Mouse (Mus musculus): ENCODE measurements around the gene Tmem35b. TPM values are rescaled to one million over a fixed set of nuclear protein-coding genes. Genes with fewer than 3 reads are reported as not detected.

Tmem35b gene
- polyA plus RNA-seq, 1 experiment from 2014 or later = 19.7 TPM

DNA sequence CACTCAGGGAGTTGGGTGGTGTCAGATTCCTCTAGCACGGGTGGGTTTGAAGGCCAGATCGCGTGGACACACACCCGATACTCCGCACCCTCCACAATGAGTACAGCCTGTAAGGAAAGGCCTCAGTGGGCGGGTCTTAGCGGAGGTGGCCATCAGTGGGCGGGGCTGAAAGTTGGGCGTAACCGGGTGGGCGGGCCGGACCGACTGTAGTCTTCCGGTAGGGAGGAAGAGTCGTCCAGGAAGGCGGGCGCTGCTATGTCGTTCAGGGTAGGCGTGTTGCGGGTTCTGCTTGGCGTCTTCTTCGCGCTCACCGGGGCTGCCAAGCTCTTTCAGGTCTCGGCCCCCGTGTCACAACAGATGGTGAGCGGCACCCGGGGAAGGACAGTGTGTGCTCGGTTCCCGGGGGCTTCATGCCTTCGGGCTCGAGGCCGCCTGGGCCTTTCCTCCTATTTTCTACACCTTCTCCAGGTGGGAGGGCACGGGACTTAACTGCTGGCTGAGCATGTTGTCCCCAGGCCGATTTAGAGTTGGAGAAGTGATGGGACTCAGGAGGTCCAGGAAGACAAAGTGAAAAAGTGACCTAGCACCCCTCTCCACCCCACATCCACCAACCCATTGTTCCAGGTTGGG, 2.5 kb downstream of the Tmem35b start:
- 1% methylated on average over 32 of the region's 35 CpGs for WGBS
- Histone ChIP-seq H3K9me3 (ENCODE audit: low read length) (no peaks in the 10 kb centered on the region), H3K27me3 (replicated peaks; ENCODE audit: insufficient read depth, low read length) (no peaks in the 10 kb centered on the region), H3K4me1 (ENCODE audit: insufficient read depth, low read depth, low read length) (no peaks in the 10 kb centered on the region), H3K4me2 (replicated peaks; ENCODE audit: low read depth, low read length) (peak overlapping the region; percentile 86), H3K36me3 (ENCODE audit: insufficient read depth, low read length) (0 out of 2 replicates have a peak, but pooled peaks cover 4% of the 10 kb centered on the region), H3K4me3 (ENCODE audit: low read depth, low read length) (peak overlapping the region; percentile 61), H3K9ac (replicated peaks; ENCODE audit: low read depth) (peak overlapping the region; percentile 66; the same call in 1 of the 2 replicates), H3K27ac (ENCODE audit: low read length) (peak overlapping the region; percentile 57)
- DNase-seq (ENCODE audit: low spot score) (peak; percentile 96), ATAC-seq (peak; percentile 99)
- TF ChIP-seq EP300 (IDR thresholded peaks at IDR 0.05) (no peak), CTCF (IDR thresholded peaks at IDR 0.05) (no peak; the same call in 1 of the 2 replicates)

DNA sequence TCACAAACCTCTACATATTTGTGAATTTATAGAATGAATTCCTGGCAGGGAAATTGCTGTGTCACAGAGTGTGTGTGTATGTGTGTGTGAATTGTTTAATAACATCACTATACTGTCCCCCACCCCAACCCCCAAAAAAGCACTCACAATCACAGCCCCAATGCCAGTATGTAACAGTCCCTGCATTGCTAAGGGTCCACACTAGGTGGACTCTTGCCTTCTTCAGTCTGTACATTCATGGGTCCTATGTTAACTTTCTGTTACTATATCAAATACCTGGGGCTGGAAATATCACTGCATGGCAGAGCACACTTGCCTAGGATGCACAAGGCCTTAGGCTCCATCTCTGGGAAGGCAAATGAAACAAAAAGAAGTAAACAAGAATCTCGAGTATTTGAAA, 11.2 kb downstream of the Tmem35b start:
- WGBS = 14% methylated on average over 1 of the region's 1 CpGs
- no peak for DNase-seq (ENCODE audit: low spot score)
- H3K4me3 ChIP-seq (ENCODE audit: low read depth, low read length) = no peak overlapping the region

DNA sequence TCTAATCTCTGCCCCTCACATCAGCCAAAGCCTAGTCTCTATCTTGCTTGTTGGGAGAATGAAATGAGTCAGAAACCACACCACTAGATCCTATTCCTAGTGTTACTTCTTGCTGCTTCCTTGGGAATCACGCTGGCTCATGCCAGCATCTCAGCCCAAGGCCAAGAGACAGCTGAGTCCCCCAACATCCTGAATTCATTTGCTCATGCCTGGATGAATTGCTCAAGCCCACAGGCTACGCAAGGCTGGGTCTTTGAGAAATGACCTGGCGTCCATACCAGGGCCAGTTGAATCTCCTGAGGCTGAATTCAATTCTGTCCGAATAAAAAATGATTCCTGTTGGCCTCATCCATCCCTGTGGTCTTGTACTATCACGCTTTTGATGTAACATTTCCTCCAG, 14.1 kb downstream of the Tmem35b start:
- H3K4me1 ChIP-seq (ENCODE audit: insufficient read depth, low read depth, low read length) = no peaks in the 10 kb centered on the region
- H3K4me2 ChIP-seq (replicated peaks; ENCODE audit: low read depth, low read length) = no peak overlapping the region
- H3K9ac ChIP-seq (replicated peaks; ENCODE audit: low read depth) = no peak overlapping the region
- no peak overlapping the region for H3K27ac ChIP-seq (ENCODE audit: low read length)
- 79% methylated on average over 5 of the region's 5 CpGs for WGBS
- H3K9me3 ChIP-seq (ENCODE audit: low read length) = no peaks in the 10 kb centered on the region
- ATAC-seq (no peak), DNase-seq (ENCODE audit: low spot score) (no peak)
- H3K27me3 ChIP-seq (replicated peaks; ENCODE audit: insufficient read depth, low read length) = no peaks in the 10 kb centered on the region
- H3K36me3 ChIP-seq (ENCODE audit: insufficient read depth, low read length) = no peaks in the 10 kb centered on the region
- no peak overlapping the region for H3K4me3 ChIP-seq (ENCODE audit: low read depth, low read length)
- no peak for TF ChIP-seq EP300 (IDR thresholded peaks at IDR 0.05)
- no peak for TF ChIP-seq CTCF (IDR thresholded peaks at IDR 0.05)

More for the DNA sequence above, 11.2 kb downstream of the Tmem35b start:
- H3K27me3 ChIP-seq (replicated peaks; ENCODE audit: insufficient read depth, low read length) = no peaks in the 10 kb centered on the region
- H3K27ac ChIP-seq (ENCODE audit: low read length) = no peak overlapping the region
- ATAC-seq = no peak
- no peaks in the 10 kb centered on the region for H3K9me3 ChIP-seq (ENCODE audit: low read length)
- H3K36me3 ChIP-seq (ENCODE audit: insufficient read depth, low read length) = no peaks in the 10 kb centered on the region
- H3K4me2 ChIP-seq (replicated peaks; ENCODE audit: low read depth, low read length) = no peak overlapping the region
- no peak for TF ChIP-seq CTCF (IDR thresholded peaks at IDR 0.05)
- no peak for TF ChIP-seq EP300 (IDR thresholded peaks at IDR 0.05)
- no peaks in the 10 kb centered on the region for H3K4me1 ChIP-seq (ENCODE audit: insufficient read depth, low read depth, low read length)
- no peak overlapping the region for H3K9ac ChIP-seq (replicated peaks; ENCODE audit: low read depth)

DNA sequence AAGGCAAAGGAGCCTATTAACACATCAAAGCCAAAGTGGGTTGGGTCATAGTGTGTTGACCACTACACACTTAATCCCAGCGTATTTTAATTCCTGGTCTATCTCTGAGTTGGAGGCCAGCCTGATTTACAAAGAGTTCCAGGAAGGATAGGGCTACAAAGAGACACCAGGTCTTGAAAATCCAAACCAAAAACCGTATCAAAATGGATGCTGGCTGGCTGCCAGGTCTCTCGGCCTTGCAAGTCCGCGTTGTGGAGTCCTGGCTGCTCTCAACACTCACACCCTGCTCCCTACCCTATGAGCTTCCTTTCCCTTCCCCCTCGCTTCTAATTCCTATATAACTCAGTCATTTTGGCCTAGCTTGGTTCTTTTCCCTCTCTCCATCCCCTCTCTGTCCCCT, 15.0 kb downstream of the Tmem35b start:
- no peak for DNase-seq (ENCODE audit: low spot score)
- ATAC-seq = no peak
- H3K36me3 ChIP-seq (ENCODE audit: insufficient read depth, low read length) = no peaks in the 10 kb centered on the region
- TF ChIP-seq EP300 (IDR thresholded peaks at IDR 0.05) = no peak
- no peak for TF ChIP-seq CTCF (IDR thresholded peaks at IDR 0.05)
- H3K4me1 ChIP-seq (ENCODE audit: insufficient read depth, low read depth, low read length) = no peaks in the 10 kb centered on the region
- 30% methylated on average over 6 of the region's 6 CpGs for WGBS
- H3K4me3 ChIP-seq (ENCODE audit: low read depth, low read length) = no peak overlapping the region
- H3K27ac ChIP-seq (ENCODE audit: low read length) = no peak overlapping the region
- no peaks in the 10 kb centered on the region for H3K27me3 ChIP-seq (replicated peaks; ENCODE audit: insufficient read depth, low read length)
- no peak overlapping the region for H3K9ac ChIP-seq (replicated peaks; ENCODE audit: low read depth)
- no peaks in the 10 kb centered on the region for H3K9me3 ChIP-seq (ENCODE audit: low read length)
- no peak overlapping the region for H3K4me2 ChIP-seq (replicated peaks; ENCODE audit: low read depth, low read length)

DNA sequence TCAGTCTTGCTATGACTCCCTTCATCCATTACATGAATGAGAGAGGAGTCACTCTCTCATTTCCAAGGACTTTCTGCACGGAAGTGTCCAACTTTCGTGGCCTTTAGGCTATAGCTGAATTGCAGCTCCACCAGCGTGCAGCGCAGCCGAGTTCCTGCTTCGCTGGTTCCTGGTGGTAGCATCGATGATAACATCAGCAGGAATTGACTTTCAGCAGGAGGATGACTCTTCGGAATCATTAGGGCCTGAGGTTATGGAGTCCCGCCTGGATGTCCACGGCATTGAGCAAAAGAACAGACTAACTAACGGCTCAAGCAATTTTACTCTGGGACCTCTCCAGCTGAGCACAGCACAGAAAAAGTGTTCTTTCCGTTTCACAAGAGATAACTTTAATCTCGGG, 26.5 kb downstream of the Tmem35b start:
- WGBS = 80% methylated on average over 13 of the region's 13 CpGs
- no peaks in the 10 kb centered on the region for H3K9me3 ChIP-seq (ENCODE audit: low read length)
- H3K4me1 ChIP-seq (ENCODE audit: insufficient read depth, low read depth, low read length) = no peaks in the 10 kb centered on the region
- no peak for DNase-seq (ENCODE audit: low spot score)
- H3K4me2 ChIP-seq (replicated peaks; ENCODE audit: low read depth, low read length) = no peak overlapping the region
- no peaks in the 10 kb centered on the region for H3K27me3 ChIP-seq (replicated peaks; ENCODE audit: insufficient read depth, low read length)
- TF ChIP-seq EP300 (IDR thresholded peaks at IDR 0.05) (no peak), CTCF (IDR thresholded peaks at IDR 0.05) (no peak)
- no peak overlapping the region for H3K4me3 ChIP-seq (ENCODE audit: low read depth, low read length)
- no peak overlapping the region for H3K9ac ChIP-seq (replicated peaks; ENCODE audit: low read depth)
- no peak for ATAC-seq
- no peak overlapping the region for H3K27ac ChIP-seq (ENCODE audit: low read length)
- no peaks in the 10 kb centered on the region for H3K36me3 ChIP-seq (ENCODE audit: insufficient read depth, low read length)

DNA sequence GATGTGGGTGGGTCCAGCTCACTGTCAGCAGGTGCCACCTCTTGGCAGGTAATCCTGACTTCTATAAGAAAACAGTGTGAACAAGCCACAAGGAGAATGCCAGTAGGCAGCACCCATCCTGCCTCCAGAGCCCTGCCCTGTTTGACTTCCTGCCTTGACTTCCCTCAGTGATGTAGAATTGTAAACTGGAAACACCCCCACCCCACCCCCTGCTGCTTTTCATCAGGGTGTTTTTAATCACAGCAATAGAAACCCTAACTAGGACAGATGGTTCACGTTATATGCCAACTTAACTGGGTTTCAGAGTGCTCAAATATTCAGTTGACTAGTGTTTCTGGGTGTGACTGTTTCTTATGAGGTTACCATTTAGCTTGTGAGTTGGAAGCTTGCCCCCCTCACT, 29.9 kb downstream of the Tmem35b start:
- Histone ChIP-seq H3K4me1 (ENCODE audit: insufficient read depth, low read depth, low read length) (no peaks in the 10 kb centered on the region), H3K4me3 (ENCODE audit: low read depth, low read length) (no peak overlapping the region)
- no peak for TF ChIP-seq EP300 (IDR thresholded peaks at IDR 0.05)
- no peak for TF ChIP-seq CTCF (IDR thresholded peaks at IDR 0.05)

More for the DNA sequence above, 29.9 kb downstream of the Tmem35b start:
- H3K9me3 ChIP-seq (ENCODE audit: low read length) = no peaks in the 10 kb centered on the region
- no peaks in the 10 kb centered on the region for H3K36me3 ChIP-seq (ENCODE audit: insufficient read depth, low read length)
- no peaks in the 10 kb centered on the region for H3K27me3 ChIP-seq (replicated peaks; ENCODE audit: insufficient read depth, low read length)
- no peak overlapping the region for H3K27ac ChIP-seq (ENCODE audit: low read length)
- 51% methylated on average over 1 of the region's 1 CpGs for WGBS
- H3K4me2 ChIP-seq (replicated peaks; ENCODE audit: low read depth, low read length) = no peak overlapping the region
- ATAC-seq = no peak
- no peak overlapping the region for H3K9ac ChIP-seq (replicated peaks; ENCODE audit: low read depth)
- DNase-seq (ENCODE audit: low spot score) = no peak
